Mouse (Mus musculus) lung, postnatal 0 days (tissue): Measurements from ENCODE around the gene Ace3. TPM values are rescaled to one million over a fixed set of nuclear protein-coding genes. Genes with fewer than 3 reads are reported as not detected.

Source experiments
- ATAC-seq: fragments of 200-750 bp; cut with Nextera tagmentation; 2 replicates; pipeline ENCODE4 v1.8.0; 2017; ENCODE audit warnings: moderate library complexity
- DNase-seq: peaks from one replicate; pipeline ENCODE4 v3.0.0-alpha.2; 2016; ENCODE audit warnings: low spot score
- H3K27ac ChIP-seq: fragments of 300-500 bp; sonication (generic); 2 replicates; pipeline ENCODE4 v1.5.1; 2014; ENCODE audit warnings: antibody characterized with exemption, mild to moderate bottlenecking, low read length, mixed read lengths
- H3K27me3 ChIP-seq: fragments of 300-500 bp; sonication (generic); replicated peaks from 2 replicates; pipeline ENCODE4 v1.6.1; 2014; ENCODE audit warnings: low read length, mixed read lengths; ENCODE audit not compliant: insufficient read depth
- H3K36me3 ChIP-seq: fragments of 300-500 bp; sonication (generic); 2 replicates; pipeline ENCODE4 v1.6.1; 2014; ENCODE audit warnings: low read length, mixed read lengths; ENCODE audit not compliant: insufficient read depth
- H3K4me1 ChIP-seq: fragments of 300-500 bp; sonication (generic); 2 replicates; pipeline ENCODE4 v1.6.1; 2014; ENCODE audit warnings: antibody characterized with exemption, low read depth, low read length, mixed read lengths; ENCODE audit not compliant: insufficient read depth
- H3K4me2 ChIP-seq: fragments of 300-500 bp; sonication (generic); replicated peaks from 2 replicates; pipeline ENCODE4 v1.6.1; 2014; ENCODE audit warnings: low read depth, mild to moderate bottlenecking, low read length, moderate library complexity, mixed read lengths
- H3K4me3 ChIP-seq: fragments of 300-500 bp; sonication (generic); 2 replicates; pipeline ENCODE4 v1.5.1; 2014; ENCODE audit warnings: low read depth, low read length
- H3K9ac ChIP-seq: fragments of 300-500 bp; sonication (generic); replicated peaks from 2 replicates; pipeline ENCODE4 v1.6.1; 2014; ENCODE audit warnings: low read depth, mild to moderate bottlenecking
- H3K9me3 ChIP-seq: fragments of 300-500 bp; sonication (generic); 2 replicates; pipeline ENCODE4 v1.6.1; 2016; ENCODE audit warnings: low read length, mixed read lengths
- CTCF ChIP-seq: IDR thresholded peaks from 2 replicates; pipeline ENCODE4 v1.5.1; 2016; ENCODE audit warnings: antibody characterized with exemption, mild to moderate bottlenecking
- EP300 ChIP-seq: IDR thresholded peaks from 2 replicates; pipeline ENCODE4 v1.6.1; 2016; ENCODE audit warnings: antibody characterized with exemption, mild to moderate bottlenecking, control low read depth
- WGBS: fragments of 180-500 bp; shearing (Covaris S2); extraction: QIAGEN DNeasy Blood & Tissue Kit; methylation state at CpG from one replicate; pipeline ENCODE4 v1.1.7; 2014; 5-methylcytosine and 5-hydroxymethylcytosine counted together
- polyA plus RNA-seq: library from polyadenylated mRNA; unstranded; fragments of >200 nt; fragmentation: Nextera tagmentation; extraction: Ambion mirVana; gene quantifications from 2 replicates; pipeline ENCODE4 v1.2.1, GENCODE M21; 2015

The Ace3 gene
- polyA plus RNA-seq, 1 experiment from 2014 or later: 2.0 TPM

DNA sequence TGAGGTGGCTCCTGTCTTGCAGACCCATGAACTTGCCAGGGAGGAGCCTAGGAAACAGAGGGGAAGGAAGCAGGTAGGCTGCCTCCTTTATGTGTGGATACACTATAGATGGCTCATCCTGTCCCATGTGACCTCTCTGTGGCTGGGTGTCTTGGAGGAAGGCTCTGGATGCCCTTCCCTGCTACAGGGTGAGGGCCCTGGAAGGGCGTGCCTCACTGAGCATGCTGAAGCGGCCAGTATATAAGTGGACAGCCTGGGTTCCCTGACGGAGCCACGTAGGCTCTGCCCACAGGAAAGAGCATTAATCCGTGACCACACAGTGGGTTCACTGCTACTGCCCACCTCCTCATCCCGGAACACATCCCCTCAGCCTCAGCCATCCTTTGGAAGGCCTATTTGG is 5.0 kb upstream of the Ace3 start:
- 63% methylated on average over 6 of the region's 6 CpGs for WGBS
- TF ChIP-seq EP300 (no peak), CTCF (no peak)
- H3K4me2 ChIP-seq: no peak overlapping the region
- no peaks in the 10 kb centered on the region for H3K4me1 ChIP-seq
- peak overlapping the region; percentile 69 for H3K27ac ChIP-seq
- no peaks in the 10 kb centered on the region for H3K27me3 ChIP-seq
- H3K9ac ChIP-seq: no peak overlapping the region
- no peaks in the 10 kb centered on the region for H3K9me3 ChIP-seq
- H3K36me3 ChIP-seq: no peaks in the 10 kb centered on the region
- DNase-seq: peak; percentile 60
- H3K4me3 ChIP-seq: no peak overlapping the region
- peak; percentile 86 for ATAC-seq

DNA sequence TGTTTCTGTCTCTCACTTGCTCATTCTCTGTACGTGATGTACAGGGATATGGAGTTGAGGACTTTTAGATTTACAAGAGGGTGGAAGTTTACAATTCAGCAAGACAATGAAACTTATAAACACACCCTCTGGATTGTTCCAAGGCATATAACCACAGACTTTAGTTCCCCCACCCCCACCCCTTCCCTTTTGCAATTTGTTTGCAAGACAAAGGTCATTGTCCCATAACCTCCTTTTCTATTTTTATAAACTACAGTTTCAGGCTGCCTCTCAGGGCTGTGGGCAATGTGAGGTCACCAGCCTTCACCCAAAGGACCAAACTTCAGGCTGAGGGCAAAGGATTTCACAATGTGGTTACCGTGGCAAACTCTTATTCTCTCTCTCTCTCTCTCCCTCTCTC is 4.2 kb upstream of the Ace3 start:
- Histone ChIP-seq H3K4me2 (no peak overlapping the region), H3K4me3 (no peak overlapping the region), H3K27ac (peak overlapping the region; percentile 68; the same call in 1 of the 2 replicates), H3K4me1 (no peaks in the 10 kb centered on the region), H3K36me3 (no peaks in the 10 kb centered on the region), H3K9me3 (no peaks in the 10 kb centered on the region), H3K27me3 (no peaks in the 10 kb centered on the region), H3K9ac (no peak overlapping the region)
- TF ChIP-seq CTCF (no peak), EP300 (peak; percentile 75)
- WGBS: 36% methylated on average over 2 of the region's 2 CpGs
- DNase-seq: peak; percentile 67
- peak; percentile 77 for ATAC-seq

DNA sequence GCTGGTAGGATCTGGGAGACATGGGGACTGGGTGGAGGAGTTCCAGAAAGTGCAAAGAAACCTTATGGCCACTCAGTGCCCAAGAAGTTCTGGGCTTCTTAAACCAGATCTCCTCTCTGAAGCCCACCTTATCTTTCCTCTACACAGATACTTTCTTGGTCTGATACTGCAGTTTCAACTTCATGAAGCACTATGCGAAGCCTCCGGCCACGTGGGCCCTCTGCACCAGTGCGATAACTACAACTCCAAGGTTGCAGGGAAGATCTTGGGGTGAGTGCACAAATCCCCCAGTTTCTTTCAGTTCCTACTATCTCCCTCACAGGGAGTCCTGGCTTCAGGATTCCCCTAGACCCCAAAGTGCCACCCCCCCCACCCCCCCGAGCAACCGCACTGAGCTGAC is 5.6 kb downstream of the Ace3 start:
- no peak for DNase-seq
- Histone ChIP-seq H3K4me2 (no peak overlapping the region), H3K4me3 (no peak overlapping the region), H3K27ac (no peak overlapping the region), H3K36me3 (no peaks in the 10 kb centered on the region), H3K27me3 (no peaks in the 10 kb centered on the region), H3K4me1 (no peaks in the 10 kb centered on the region), H3K9me3 (no peaks in the 10 kb centered on the region), H3K9ac (no peak overlapping the region)
- 95% methylated on average over 6 of the region's 6 CpGs for WGBS
- TF ChIP-seq CTCF (no peak), EP300 (no peak)
- no peak for ATAC-seq

DNA sequence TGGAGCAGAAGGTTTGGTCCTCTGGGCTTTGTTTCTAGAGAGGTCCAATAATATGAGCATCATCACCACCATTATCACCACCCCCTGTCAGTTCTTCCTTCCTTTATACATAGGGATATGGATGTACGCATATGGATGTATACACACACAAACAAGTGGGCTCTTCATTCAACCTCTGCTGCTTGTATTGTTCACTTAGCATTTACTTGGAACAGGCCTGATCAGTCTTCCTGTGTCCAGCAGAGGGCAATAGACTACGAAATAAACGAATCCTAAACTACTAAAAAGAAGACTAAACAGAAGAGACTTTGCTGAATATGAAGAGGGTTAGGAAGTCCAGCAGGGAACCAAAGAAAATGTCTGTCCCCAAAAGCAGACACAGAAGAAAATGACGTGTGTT is 7.2 kb downstream of the Ace3 start:
- Histone ChIP-seq H3K4me3 (no peak overlapping the region), H3K9me3 (no peaks in the 10 kb centered on the region), H3K36me3 (no peaks in the 10 kb centered on the region), H3K4me2 (no peak overlapping the region), H3K9ac (no peak overlapping the region), H3K27me3 (no peaks in the 10 kb centered on the region), H3K4me1 (no peaks in the 10 kb centered on the region), H3K27ac (no peak overlapping the region)
- TF ChIP-seq EP300 (no peak), CTCF (peak; percentile 74)
- WGBS: 39% methylated on average over 4 of the region's 4 CpGs
- no peak for ATAC-seq
- peak; percentile 73 for DNase-seq

DNA sequence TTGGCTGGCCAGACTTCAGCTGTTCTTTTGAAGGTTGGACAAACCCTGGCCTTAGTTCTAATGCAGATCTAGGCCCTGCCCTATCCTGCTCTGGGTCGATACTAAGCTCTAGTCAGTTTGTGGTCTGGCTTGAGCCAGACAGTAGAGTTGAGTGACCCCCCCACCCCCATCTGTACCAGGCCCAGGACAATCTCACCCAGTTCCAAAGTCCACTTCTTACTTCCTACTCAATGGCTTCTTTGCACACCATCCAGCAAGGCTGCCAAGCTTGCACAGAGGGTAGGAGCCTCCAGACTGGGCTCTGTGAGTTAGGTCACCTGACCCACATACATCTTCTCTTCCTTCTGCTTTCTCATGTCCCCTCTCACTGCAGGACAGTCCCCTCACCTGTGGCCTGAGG is 10.1 kb downstream of the Ace3 start:
- 65% methylated on average over 1 of the region's 1 CpGs for WGBS
- Histone ChIP-seq H3K4me3 (no peak overlapping the region), H3K4me1 (no peaks in the 10 kb centered on the region), H3K9ac (no peak overlapping the region), H3K36me3 (no peaks in the 10 kb centered on the region), H3K27ac (no peak overlapping the region), H3K9me3 (no peaks in the 10 kb centered on the region), H3K27me3 (no peaks in the 10 kb centered on the region), H3K4me2 (no peak overlapping the region)
- ATAC-seq: no peak
- DNase-seq: no peak
- TF ChIP-seq CTCF (no peak), EP300 (no peak)

DNA sequence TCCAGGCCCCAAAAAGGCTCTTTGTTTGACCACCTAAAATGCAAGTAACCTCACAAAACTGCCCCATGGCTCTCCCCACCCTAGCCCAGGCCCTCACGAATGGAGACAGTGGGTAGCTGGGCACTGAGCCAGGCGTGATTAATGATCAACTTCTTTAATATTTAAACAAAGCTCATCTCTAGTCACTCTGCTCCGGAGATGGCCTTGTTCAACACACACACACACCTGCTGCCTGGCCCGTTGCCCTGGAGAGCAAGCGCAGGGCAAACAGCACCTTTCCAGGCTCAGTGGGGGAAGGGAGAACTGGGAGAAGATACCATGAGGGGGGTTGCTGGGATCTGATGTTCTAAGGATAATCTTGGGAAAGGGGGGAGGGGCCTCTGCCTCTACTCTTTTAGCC is 11.5 kb downstream of the Ace3 start:
- H3K27ac ChIP-seq: no peak overlapping the region
- no peaks in the 10 kb centered on the region for H3K27me3 ChIP-seq
- no peaks in the 10 kb centered on the region for H3K9me3 ChIP-seq
- H3K4me2 ChIP-seq: no peak overlapping the region
- WGBS: 16% methylated on average over 5 of the region's 5 CpGs
- no peak for ATAC-seq
- no peaks in the 10 kb centered on the region for H3K4me1 ChIP-seq
- no peak overlapping the region for H3K4me3 ChIP-seq
- no peak for TF ChIP-seq EP300
- no peak for TF ChIP-seq CTCF
- H3K9ac ChIP-seq: no peak overlapping the region
- no peak for DNase-seq
- H3K36me3 ChIP-seq: no peaks in the 10 kb centered on the region

DNA sequence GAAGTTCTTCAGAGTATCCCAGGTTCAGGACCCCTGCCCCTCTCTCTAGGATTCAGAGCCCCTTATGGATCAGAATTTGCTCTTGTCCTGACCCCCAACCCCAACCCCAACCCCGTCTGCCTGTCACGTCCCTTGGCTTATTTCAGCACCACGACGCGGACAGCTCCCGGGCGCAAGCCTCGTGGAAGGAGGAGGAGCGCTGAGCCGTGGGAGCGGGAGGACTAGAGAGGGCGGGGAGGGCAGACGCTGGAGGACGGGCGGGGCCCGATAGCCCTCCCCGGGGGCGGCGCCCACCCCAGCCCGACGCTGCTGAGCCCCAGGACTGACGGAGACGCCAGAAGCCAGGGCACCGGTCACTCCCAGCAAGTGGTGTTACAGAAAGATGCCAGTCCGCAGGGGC is 13.3 kb downstream of the Ace3 start, which contains the start of gene Kcnh6:
Kcnh6 (plus strand) TSS at position 304 of the 400 bp plus-strand sequence.
- ATAC-seq (peak; percentile 91), DNase-seq (peak; percentile 86)
- Histone ChIP-seq H3K27ac (no peak within 1 kb of the TSS), H3K9me3 (no peaks in the 10 kb centered on the region), H3K36me3 (no peaks in the 10 kb centered on the region), H3K4me2 (peak within 1 kb of the TSS; percentile 54), H3K4me1 (no peaks in the 10 kb centered on the region), H3K27me3 (no peaks in the 10 kb centered on the region), H3K4me3 (no peak within 1 kb of the TSS), H3K9ac (no peak within 1 kb of the TSS)
- 1% methylated on average over 19 of the region's 25 CpGs for WGBS
- no peak for TF ChIP-seq EP300
- no peak for TF ChIP-seq CTCF
